Mouse (Mus musculus) limb, embryonic 10.5 days (tissue): ENCODE measurements around the gene Nradd. TPM values are rescaled to one million over a fixed set of nuclear protein-coding genes. Genes with fewer than 3 reads are reported as not detected.

Source experiments
- DNase-seq: peaks from one replicate; pipeline ENCODE4 v3.0.0-alpha.2; 2017; ENCODE audit warnings: low spot score
- H3K27ac ChIP-seq: fragments of 300-500 bp; sonication (generic); 2 replicates; pipeline ENCODE4 v1.5.1; 2016; ENCODE audit warnings: mild to moderate bottlenecking
- H3K27me3 ChIP-seq: fragments of 300-500 bp; sonication (generic); 2 replicates; pipeline ENCODE4 v1.6.1; 2016; ENCODE audit warnings: low read depth, mild to moderate bottlenecking; ENCODE audit not compliant: poor library complexity, severe bottlenecking
- H3K36me3 ChIP-seq: fragments of 300-500 bp; sonication (generic); 2 replicates; pipeline ENCODE4 v1.6.1; 2016; ENCODE audit warnings: mild to moderate bottlenecking, moderate library complexity
- H3K4me1 ChIP-seq: fragments of 300-500 bp; sonication (generic); 2 replicates; pipeline ENCODE4 v1.6.1; 2016
- H3K4me3 ChIP-seq: fragments of 300-500 bp; sonication (generic); 2 replicates; pipeline ENCODE4 v1.5.1; 2016; ENCODE audit warnings: mild to moderate bottlenecking, moderate library complexity
- H3K9me3 ChIP-seq: fragments of 300-500 bp; sonication (generic); replicated peaks from 2 replicates; pipeline ENCODE4 v1.6.1; 2016; ENCODE audit warnings: mild to moderate bottlenecking
- WGBS: fragments of 180-500 bp; shearing (Covaris S2); methylation state at CpG from one replicate; pipeline ENCODE4 v1.1.7; 2016; 5-methylcytosine and 5-hydroxymethylcytosine counted together
- microRNA-seq: library from miRNA; unstranded; fragments of <30 nt; microRNA quantifications from one replicate; pipeline ENCODE4, GENCODE M21; 2017
- polyA plus RNA-seq: library from polyadenylated mRNA; unstranded; fragments of >200 nt; fragmentation: Nextera tagmentation; extraction: Ambion mirVana; gene quantifications from 2 replicates; pipeline ENCODE4 v1.2.1, GENCODE M21; 2016

The Nradd gene
- polyA plus RNA-seq, 1 experiment from 2014 or later = 60.6 TPM

DNA sequence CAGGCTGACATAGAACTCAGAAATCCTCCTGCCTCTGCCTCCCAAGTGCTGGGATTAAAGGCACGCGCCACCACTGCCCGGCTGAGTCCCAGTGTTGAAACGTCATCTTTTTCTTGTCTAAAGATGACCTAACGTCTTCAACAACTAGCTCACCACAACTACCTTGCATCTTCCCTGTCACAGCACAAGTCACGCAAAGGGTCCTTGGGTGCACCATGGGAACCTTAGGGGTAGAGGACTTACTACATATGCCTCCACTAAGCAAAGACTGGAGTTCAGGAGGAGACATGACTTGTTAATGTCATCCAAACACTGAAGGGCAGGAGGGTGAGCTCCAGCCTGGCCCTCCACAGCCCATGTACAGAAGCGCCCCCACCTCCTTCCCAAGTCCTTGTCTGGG lies 3.6 kb downstream of the Nradd start:
- WGBS = 96% methylated on average over 7 of the region's 7 CpGs
- peaks cover 39% of the 10 kb centered on the region for H3K4me1 ChIP-seq
- H3K4me3 ChIP-seq = no peak overlapping the region
- no peaks in the 10 kb centered on the region for H3K9me3 ChIP-seq
- H3K27ac ChIP-seq = no peak overlapping the region
- no peak for DNase-seq
- peaks cover 75% of the 10 kb centered on the region for H3K36me3 ChIP-seq
- H3K27me3 ChIP-seq = peaks cover 1% of the 10 kb centered on the region; the same call in 1 of the 2 replicates

DNA sequence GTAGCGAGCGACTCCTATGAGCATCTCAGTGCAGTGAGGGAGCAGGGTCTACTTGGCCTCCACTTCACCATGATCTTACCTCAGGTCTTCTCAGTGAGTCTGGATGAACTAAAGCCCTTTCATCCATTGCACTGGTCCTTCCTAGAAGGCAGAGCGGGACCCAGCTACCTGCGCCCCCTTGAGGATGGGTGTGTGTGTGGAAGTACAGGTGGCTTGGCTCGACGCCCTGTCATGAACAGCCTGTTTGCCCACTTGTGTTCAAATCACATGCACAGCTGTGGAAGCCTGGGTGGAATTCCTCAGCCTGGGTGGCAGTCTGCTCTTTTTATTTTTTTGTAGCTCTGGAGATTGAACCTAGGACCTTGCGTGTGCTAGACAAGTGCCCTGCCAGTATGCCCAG lies 4.1 kb downstream of the Nradd start:
- H3K9me3 ChIP-seq = no peaks in the 10 kb centered on the region
- peaks cover 80% of the 10 kb centered on the region for H3K36me3 ChIP-seq
- H3K27me3 ChIP-seq = no peaks in the 10 kb centered on the region
- peaks cover 34% of the 10 kb centered on the region for H3K4me1 ChIP-seq
- no peak overlapping the region for H3K27ac ChIP-seq
- WGBS = 92% methylated on average over 7 of the region's 7 CpGs
- H3K4me3 ChIP-seq = no peak overlapping the region
- no peak for DNase-seq

DNA sequence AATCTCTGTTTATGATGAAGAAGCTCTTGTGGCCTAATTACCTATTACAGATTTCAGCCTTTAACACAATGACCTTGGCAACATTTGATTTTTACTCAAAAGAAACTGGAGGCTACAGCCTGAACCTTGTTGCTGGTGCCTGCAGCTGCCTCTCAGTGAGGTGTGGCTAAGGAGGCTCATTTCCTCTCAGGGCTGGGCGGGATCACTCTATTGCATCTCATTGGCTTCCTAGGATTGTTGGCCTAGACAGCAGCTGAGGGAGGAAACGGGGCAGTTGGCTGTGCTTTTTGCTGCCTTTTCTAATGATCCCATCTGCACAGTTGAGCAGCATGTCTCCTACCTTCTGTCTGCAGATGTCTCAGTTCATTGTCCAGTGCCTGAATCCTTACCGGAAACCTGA lies 7.2 kb downstream of the Nradd start:
- Histone ChIP-seq H3K4me1 (0 out of 2 replicates have a peak, but pooled peaks cover 3% of the 10 kb centered on the region), H3K27me3 (no peaks in the 10 kb centered on the region), H3K4me3 (no peak overlapping the region), H3K9me3 (no peaks in the 10 kb centered on the region), H3K27ac (no peak overlapping the region), H3K36me3 (peaks cover 100% of the 10 kb centered on the region)
- WGBS = 84% methylated on average over 3 of the region's 3 CpGs
- DNase-seq = no peak

DNA sequence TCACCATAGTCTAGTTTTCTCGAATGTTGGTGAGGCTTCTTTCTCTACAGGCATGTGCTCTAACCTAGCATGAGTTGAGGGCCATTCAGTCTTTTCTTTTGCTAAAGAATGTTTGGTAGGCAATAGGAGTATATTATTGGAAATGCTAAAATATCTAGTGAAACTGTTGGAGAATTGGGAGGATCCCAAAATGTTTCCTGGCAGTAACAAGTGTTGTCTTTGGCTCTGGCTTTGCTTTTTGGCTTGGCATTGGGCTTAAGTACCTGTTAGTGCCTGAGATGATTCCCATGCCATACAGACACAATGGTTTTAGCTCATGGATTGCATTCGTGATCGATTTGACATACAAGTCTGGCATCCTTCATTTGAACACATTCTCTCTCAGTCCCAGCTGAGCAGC lies 12.8 kb downstream of the Nradd start:
- Histone ChIP-seq H3K27me3 (no peaks in the 10 kb centered on the region), H3K36me3 (peaks cover 94% of the 10 kb centered on the region), H3K4me3 (no peak overlapping the region), H3K9me3 (no peaks in the 10 kb centered on the region), H3K27ac (no peak overlapping the region), H3K4me1 (no peaks in the 10 kb centered on the region)
- WGBS = 95% methylated on average over 3 of the region's 3 CpGs
- no peak for DNase-seq

DNA sequence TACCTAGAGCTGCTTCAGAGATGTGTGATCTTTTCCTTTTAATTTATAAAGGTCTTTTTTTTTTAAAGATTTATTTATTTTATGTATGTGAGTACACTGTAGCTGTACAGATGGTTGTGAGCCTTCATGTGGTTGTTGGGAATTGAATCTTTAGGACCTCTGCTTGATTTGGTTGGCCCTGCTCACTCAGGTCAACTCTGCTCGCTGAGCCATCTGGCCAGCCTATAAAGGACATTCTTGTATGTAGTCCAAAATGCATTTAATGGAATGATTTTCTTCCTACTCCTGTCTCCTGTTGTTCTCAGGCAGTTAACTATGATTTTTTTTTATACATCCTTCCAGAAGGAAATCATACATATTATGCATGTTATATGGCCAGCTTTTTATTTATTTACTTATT lies 40.7 kb downstream of the Nradd start:
- no peak for DNase-seq
- Histone ChIP-seq H3K4me1 (no peaks in the 10 kb centered on the region), H3K9me3 (no peaks in the 10 kb centered on the region), H3K36me3 (peaks cover 78% of the 10 kb centered on the region), H3K27me3 (no peaks in the 10 kb centered on the region), H3K27ac (no peak overlapping the region), H3K4me3 (no peak overlapping the region)
- 94% methylated on average over 1 of the region's 1 CpGs for WGBS

DNA sequence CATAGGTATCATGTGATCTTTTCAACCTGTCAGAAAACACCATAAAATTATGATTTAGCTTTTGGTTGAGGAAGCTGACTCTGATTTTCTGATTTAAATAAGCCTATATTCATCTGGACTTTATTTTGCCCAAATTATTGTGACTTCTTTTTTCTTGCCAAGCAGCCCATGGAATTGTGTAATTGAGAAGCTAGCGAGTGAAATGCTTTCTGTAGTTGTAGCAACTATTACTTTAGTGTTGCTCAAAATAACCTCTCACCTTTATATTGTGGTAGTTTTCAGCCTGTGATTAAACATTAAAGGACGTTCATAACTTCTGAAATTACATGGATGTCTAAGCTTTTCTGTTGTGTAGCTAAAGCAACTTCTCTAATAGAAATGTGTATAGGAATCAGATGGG lies 42.1 kb downstream of the Nradd start:
- DNase-seq = no peak
- WGBS = 88% methylated on average over 2 of the region's 2 CpGs
- Histone ChIP-seq H3K4me1 (no peaks in the 10 kb centered on the region), H3K27ac (no peak overlapping the region), H3K27me3 (no peaks in the 10 kb centered on the region), H3K4me3 (no peak overlapping the region), H3K9me3 (no peaks in the 10 kb centered on the region), H3K36me3 (peaks cover 78% of the 10 kb centered on the region)

Small RNAs within 50 kb of the gene (microRNA-seq; reads per million reads assigned to microRNA genes)
- gene Mir8107 = not detected

Other genes starting within 250 kb of the Nradd start
- 18.0 and 18.5 TPM in 2 replicates for gene Ptpn23, start 216.2 kb downstream of the Nradd start, polyA plus RNA-seq
- not detected in 2 replicates for gene Ngp, start 204.7 kb downstream of the Nradd start, polyA plus RNA-seq
- gene Klhl18, start 147.8 kb downstream of the Nradd start, polyA plus RNA-seq = 8.5 and 10.3 TPM in 2 replicates
- gene Kif9, start 147.5 kb downstream of the Nradd start, polyA plus RNA-seq = 0.74 and 0.75 TPM in 2 replicates
- gene Setd2, start 91.9 kb downstream of the Nradd start, polyA plus RNA-seq = 36.4 and 42.5 TPM in 2 replicates
- 0.73 and 0.76 TPM in 2 replicates for gene Nbeal2, start 29.7 kb upstream of the Nradd start, polyA plus RNA-seq
- gene Ccdc12, start 32.1 kb upstream of the Nradd start, polyA plus RNA-seq = 164 and 175 TPM in 2 replicates
- gene Myl3, start 117.4 kb upstream of the Nradd start, polyA plus RNA-seq = 1.7 and 3.5 TPM in 2 replicates
- gene Pth1r, start 122.7 kb upstream of the Nradd start, polyA plus RNA-seq = 36.3 and 49.2 TPM in 2 replicates
- gene Prss42, start 173.7 kb upstream of the Nradd start, polyA plus RNA-seq = not detected in 2 replicates
- gene Prss44, start 189.5 kb upstream of the Nradd start, polyA plus RNA-seq = not detected in 2 replicates
- not detected in 2 replicates for gene Prss43, start 202.2 kb upstream of the Nradd start, polyA plus RNA-seq
- not detected in 2 replicates for gene Prss45, start 210.1 kb upstream of the Nradd start, polyA plus RNA-seq
- not detected in 2 replicates for gene Prss46, start 220.1 kb upstream of the Nradd start, polyA plus RNA-seq
- 0.69 and 0.83 TPM in 2 replicates for gene Prss50, start 233.5 kb upstream of the Nradd start, polyA plus RNA-seq